Mouse (Mus musculus) lung, postnatal 25 days (tissue): ENCODE measurements at regions not wholly inside any gene's neighbourhood (a gene's known extent, or its start where the extent isn't known, plus 50 kb on each side); places are given as distances from the start of the nearest gene placed in this dataset.

Source experiments
- DNase-seq: peaks from one replicate; pipeline ENCODE4 v3.0.0; 2022; ENCODE audit warnings: low spot score

GRCm38 (mm10) chr2:134126988-134127387, 427.2 kb downstream of the Hao1 start:
- DNase-seq, result no peak

GRCm38 (mm10) chr2:134107286-134107685, 446.9 kb downstream of the Hao1 start:
- DNase-seq, result no peak

DNA sequence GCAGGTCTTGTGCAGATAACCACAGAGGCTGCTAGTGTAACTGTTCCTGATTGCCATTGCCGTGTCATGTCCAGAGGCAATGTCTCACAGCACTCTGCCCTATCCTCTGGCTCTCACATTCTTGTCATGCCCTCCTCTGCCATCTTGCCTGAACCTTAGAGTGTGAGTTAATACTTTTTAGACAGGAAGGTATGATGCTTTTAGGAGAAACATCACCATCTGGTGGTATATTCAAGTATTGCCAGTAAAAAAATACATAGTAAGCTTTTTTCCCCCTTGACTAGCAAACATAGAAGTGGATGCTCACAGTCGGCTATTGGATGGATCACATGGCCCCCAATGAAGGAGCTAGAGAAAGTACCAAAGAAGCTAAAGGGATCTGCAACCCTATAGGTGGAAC, 465.8 kb downstream of the Hao1 start:
- no peak for DNase-seq

DNA sequence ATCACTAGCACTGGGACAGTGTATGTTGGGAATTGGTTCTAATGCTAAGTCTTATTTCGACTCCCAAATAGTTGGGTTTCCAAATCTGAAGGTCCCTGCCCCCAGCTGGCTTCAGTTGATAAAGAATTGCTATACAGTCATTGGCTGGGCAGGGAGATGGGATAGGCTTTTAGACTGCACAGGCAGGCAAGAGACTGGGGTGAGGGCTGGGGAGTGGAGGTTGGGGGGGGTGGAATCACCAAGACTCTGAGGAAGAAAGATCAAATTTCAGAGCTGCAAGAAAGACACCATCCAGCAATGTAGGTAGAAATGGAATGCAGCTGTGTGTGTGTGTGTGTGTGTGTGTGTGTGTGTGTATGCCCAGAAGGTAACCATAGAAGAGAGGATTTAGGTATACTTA, 474.0 kb downstream of the Hao1 start:
- DNase-seq, result no peak

- DNase-seq, result no peak
These were observed 476.2 kb downstream of the Hao1 start for GRCm38 (mm10) chr2:134077953-134078352.

DNA sequence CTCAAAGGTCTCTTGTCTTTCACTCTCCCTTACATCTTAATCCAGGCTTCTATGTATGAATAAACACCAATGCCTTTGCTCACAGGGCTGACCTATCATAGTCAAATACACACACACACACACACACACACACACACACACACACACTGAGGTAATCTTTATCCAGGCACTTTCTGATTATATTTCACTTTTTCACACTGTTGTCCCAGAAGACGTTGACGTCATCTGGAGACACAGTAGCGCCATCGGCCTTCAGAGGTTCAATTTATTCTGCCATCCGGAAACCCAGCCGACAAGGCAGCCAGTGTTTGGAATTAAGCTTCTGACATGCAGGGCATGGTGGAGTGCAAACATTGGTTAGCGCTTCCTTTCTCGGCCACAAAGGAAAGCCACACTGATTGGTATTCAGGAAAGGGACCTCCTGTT, 486.2 kb downstream of the Hao1 start:
- no peak for DNase-seq

DNA sequence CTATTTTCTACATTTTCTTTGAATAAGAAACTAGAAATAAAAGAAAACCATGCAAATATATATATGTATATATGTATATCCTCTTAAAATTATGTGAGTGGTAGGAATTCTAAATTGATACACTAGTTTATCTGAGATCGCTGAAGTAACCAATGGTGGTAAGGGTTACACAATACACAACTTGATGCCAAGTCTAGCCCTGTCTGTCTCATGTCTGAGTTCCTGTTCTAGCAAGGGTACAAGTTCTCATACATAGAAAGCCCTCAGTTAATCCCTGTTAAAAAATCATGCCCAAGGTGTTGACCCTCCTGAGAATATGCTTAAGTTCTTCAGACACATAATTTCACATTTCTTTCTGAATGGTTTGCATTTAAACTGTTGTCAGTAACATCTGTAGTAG, 486.8 kb downstream of the Hao1 start:
- DNase-seq, result no peak

DNA sequence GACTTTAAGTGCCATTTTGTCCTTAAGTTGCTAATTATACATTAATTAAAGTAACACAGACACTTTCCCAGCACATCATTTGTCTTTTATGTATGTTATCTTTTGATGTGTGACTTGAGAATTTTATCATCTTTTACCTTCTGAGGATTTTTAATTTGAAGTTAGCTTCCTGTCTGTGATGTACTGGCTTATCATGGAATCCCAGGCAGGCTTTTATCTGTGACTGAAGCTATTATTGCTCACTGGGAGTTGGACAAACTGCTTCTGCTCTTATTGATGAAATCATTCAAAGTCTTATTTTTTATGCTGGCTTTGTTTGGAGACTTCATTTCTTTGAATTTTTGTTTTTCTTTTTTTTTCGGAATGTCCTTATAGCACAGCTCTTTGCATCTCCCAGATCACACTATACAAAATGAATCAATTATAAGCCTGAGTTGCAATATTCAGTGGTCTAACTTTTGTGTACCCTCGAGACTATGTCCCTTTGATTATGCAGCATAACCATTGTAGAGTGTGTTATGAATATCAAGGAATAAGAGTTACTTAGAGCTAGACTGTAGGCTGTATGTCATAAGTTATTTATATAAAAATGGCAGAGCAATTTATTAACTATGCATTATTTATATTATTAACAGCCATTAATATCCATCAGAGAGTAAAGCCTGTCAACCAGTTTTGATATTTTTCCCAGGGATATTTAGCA, 494.1 kb downstream of the Hao1 start:
- no peak for DNase-seq

DNA sequence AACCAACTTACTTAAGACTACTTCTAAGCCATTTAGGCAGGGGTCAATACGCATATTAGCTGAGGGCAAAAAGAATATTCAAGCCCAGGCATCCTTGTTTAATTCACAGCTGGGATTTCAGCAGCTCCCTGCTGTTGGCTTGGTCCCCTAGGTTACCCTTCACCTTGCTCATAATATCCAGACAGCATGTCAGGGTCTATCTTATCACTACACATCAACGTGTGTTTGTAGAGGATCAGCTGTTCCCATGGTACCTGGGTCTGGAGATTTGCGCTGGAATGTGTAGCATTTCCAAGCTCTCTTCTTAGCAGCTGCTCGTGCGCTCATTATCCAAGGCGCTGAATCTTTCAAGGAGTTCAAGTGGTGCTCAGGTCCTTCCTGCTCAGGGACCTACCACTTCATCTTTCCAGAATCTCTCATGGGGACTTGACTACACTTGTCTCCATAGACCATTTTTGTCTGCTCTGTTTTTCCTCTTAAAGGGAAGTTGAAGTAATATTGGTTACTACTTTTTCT, 484.5 kb downstream of the Bmp2 start:
- no peak for DNase-seq

GRCm38 (mm10) chr2:134029631-134030414, 477.9 kb downstream of the Bmp2 start:
- DNase-seq, result peak; percentile 20

DNA sequence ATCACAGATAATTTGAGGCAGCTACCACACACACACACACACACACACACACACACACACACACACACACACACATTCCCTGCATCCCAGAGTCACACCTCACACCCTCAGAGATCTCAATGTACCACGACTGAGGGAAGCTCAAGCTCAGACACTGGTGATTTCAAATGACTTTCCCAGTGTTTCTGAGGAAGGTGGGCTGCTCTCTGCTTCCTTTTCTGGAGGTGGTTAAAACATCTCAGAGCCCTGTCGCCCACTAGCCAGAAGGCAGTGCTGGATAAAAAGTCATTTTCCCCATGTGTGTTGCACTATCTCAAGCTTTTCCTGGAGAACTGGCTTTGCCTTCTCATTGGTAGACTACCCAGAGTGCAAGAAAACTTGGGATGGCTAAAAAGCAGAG, 477.2 kb downstream of the Bmp2 start:
- DNase-seq, result no peak

GRCm38 (mm10) chr2:134017109-134017508, 465.1 kb downstream of the Bmp2 start:
- no peak for DNase-seq

- DNase-seq, result no peak
These were observed 451.2 kb downstream of the Bmp2 start for GRCm38 (mm10) chr2:134003146-134003545.

- DNase-seq, result no peak
These were observed 442.8 kb downstream of the Bmp2 start for GRCm38 (mm10) chr2:133994742-133995141.

- no peak for DNase-seq
These were observed 442.4 kb downstream of the Bmp2 start for GRCm38 (mm10) chr2:133994337-133994736.

DNA sequence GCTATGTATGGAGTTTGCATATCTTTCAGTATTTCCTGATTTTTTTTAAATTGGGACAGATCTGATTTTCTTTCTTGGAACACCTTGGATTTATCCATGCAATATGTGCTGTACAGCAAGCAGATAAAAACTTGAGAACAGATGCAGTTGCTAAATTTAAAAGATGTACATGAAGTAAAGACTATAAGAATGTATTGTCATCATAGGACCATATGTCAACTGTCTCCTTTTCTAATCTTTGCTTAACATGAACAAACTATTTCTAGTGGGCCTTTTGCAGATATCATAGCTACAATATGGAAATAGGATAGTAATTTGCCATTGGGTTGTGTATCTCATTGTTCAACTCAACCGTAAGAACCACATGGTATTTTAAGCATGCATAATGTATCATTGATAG, 435.7 kb downstream of the Bmp2 start:
- no peak for DNase-seq
